Mouse (Mus musculus) limb, embryonic 15.5 days (tissue): ENCODE measurements at regions not wholly inside any gene's neighbourhood (a gene's known extent, or its start where the extent isn't known, plus 50 kb on each side); places are given as distances from the start of the nearest gene placed in this dataset.
"Not testable (repeated sequence)": the region's sequence is repeated elsewhere in the genome, so short reads cannot be mapped to it uniquely, and the experiment has no call there.

Source experiments
- ATAC-seq: fragments of 200-750 bp; cut with Nextera tagmentation; 2 replicates; pipeline ENCODE4 v1.8.0; 2017; ENCODE audit warnings: low read depth, moderate TSS enrichment; ENCODE audit not compliant: insufficient number of reproducible peaks, low FRiP score, low TSS enrichment
- H3K27ac ChIP-seq: fragments of 300-500 bp; sonication (generic); 2 replicates; pipeline ENCODE4 v1.5.1; 2015; ENCODE audit warnings: moderate library complexity, mild to moderate bottlenecking, inconsistent platforms
- H3K27me3 ChIP-seq: fragments of 300-500 bp; sonication (generic); 2 replicates; pipeline ENCODE4 v1.6.1; 2015; ENCODE audit warnings: inconsistent platforms
- H3K36me3 ChIP-seq: fragments of 300-500 bp; sonication (generic); 2 replicates; pipeline ENCODE4 v1.6.1; 2015; ENCODE audit warnings: inconsistent platforms
- H3K4me1 ChIP-seq: fragments of 300-500 bp; sonication (generic); 2 replicates; pipeline ENCODE4 v1.6.1; 2015; ENCODE audit warnings: inconsistent platforms
- H3K4me2 ChIP-seq: fragments of 300-500 bp; sonication (generic); 2 replicates; pipeline ENCODE4 v1.6.1; 2015; ENCODE audit warnings: mild to moderate bottlenecking, inconsistent platforms
- H3K4me3 ChIP-seq: fragments of 300-500 bp; sonication (generic); 2 replicates; pipeline ENCODE4 v1.5.1; 2015; ENCODE audit warnings: mild to moderate bottlenecking, inconsistent platforms
- H3K9ac ChIP-seq: fragments of 300-500 bp; sonication (generic); 2 replicates; pipeline ENCODE4 v1.6.1; 2015; ENCODE audit warnings: inconsistent platforms
- H3K9me3 ChIP-seq: fragments of 300-500 bp; sonication (generic); 2 replicates; pipeline ENCODE4 v1.6.1; 2016; ENCODE audit warnings: inconsistent platforms
- WGBS: fragments of 180-500 bp; shearing (Covaris S2); methylation state at CpG from one replicate; pipeline ENCODE4 v1.1.7; 2015; 5-methylcytosine and 5-hydroxymethylcytosine counted together

DNA sequence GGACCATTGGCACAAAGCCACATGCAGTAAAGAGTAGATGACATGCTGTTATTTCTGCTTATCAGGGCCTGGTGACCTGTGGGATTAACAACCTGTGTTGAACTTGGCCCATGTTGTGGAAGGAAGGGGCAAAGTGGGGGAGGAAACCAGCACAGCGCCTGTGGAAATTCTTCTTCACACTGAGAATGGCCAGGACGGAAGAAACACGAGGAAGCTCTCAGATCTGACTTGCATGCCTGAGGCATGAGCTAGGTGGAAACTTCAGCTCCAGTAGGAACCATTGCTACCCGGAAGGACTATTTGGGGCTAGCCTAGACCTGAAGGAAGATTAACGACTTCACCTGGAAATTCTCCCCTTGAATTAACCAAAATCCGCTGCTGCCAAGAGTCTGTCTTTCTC, 88.5 kb upstream of the Akt3 start:
- Histone ChIP-seq H3K36me3 (no peaks in the 10 kb centered on the region), H3K27me3 (no peaks in the 10 kb centered on the region), H3K9ac (no peak overlapping the region), H3K9me3 (no peaks in the 10 kb centered on the region), H3K4me1 (peaks cover 17% of the 10 kb centered on the region; the same call in 1 of the 2 replicates), H3K27ac (no peak overlapping the region), H3K4me3 (no peak overlapping the region), H3K4me2 (no peak overlapping the region)
- ATAC-seq = no peak
- WGBS = 39% methylated on average over 6 of the region's 6 CpGs

DNA sequence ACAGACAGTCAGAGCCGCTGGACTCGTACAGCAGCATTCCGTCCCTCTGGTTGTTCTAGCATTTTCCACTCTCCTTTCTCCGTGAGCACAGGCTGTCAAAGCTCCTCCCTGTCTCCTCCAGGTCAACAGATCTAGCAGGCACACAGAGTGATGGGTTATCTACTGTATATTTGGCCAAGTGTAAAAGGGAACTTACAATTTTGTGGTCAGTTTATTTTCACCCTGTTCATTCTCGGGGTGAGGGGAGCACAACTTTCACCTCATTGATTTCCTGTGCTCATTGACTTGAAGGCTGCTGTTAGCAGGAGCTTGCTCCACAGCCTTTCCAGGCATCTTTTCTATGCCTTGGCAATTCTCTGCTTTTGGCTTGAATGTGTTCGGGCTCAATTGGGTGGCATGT, 87.5 kb upstream of the Akt3 start:
- 80% methylated on average over 6 of the region's 6 CpGs for WGBS
- H3K27me3 ChIP-seq = no peaks in the 10 kb centered on the region
- H3K9me3 ChIP-seq = no peaks in the 10 kb centered on the region
- no peak overlapping the region for H3K9ac ChIP-seq
- H3K4me1 ChIP-seq = peaks cover 17% of the 10 kb centered on the region; the same call in 1 of the 2 replicates
- no peak overlapping the region for H3K4me3 ChIP-seq
- H3K27ac ChIP-seq = no peak overlapping the region
- H3K4me2 ChIP-seq = no peak overlapping the region
- ATAC-seq = no peak
- no peaks in the 10 kb centered on the region for H3K36me3 ChIP-seq

DNA sequence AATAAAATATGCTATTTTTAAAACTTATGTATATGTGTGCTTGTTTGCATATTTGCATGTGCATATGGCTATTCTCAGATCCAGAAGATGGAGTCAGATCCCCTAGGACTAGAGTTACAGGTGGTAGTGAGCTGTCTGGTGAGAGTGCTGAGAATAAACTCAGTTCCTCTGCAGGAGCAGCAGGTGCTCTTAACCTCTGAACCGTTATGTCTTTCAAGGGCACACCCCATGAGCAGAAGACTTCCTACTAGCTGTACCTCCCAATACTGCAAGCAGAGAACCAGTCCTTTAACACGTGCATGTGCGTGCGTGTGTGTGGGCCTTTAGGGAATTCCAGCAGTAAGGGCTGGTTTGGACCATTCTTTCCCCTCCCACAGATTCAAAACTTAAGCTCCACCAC, 85.9 kb upstream of the Akt3 start:
- H3K4me1 ChIP-seq = peaks cover 19% of the 10 kb centered on the region; the same call in 1 of the 2 replicates
- H3K9me3 ChIP-seq = no peaks in the 10 kb centered on the region
- no peak overlapping the region for H3K27ac ChIP-seq
- no peak overlapping the region for H3K9ac ChIP-seq
- no peak overlapping the region for H3K4me2 ChIP-seq
- no peaks in the 10 kb centered on the region for H3K36me3 ChIP-seq
- H3K27me3 ChIP-seq = no peaks in the 10 kb centered on the region
- WGBS = 51% methylated on average over 4 of the region's 4 CpGs
- ATAC-seq = no peak
- H3K4me3 ChIP-seq = no peak overlapping the region

DNA sequence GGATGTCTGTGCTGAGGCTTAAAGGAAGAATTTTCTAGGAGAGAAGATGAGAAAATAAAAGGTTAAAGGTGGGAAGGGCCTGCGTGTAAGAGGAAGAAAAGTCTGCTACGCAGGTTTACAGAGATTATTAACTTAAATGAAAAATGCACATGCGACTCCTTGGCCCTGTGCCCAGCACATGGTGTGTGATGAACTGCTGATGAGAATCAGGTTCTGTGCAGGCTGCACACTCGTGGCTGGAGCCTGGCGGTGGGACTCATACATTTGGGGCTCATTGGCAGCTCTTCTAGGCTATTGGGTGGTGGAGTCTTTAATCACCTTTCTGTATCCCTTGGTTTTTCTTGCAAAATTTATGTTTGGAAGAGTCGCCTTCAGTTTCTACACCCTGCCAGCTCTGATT, 85.1 kb upstream of the Akt3 start:
- H3K27me3 ChIP-seq = no peaks in the 10 kb centered on the region
- no peak overlapping the region for H3K27ac ChIP-seq
- no peaks in the 10 kb centered on the region for H3K36me3 ChIP-seq
- peaks cover 26% of the 10 kb centered on the region for H3K4me1 ChIP-seq
- no peaks in the 10 kb centered on the region for H3K9me3 ChIP-seq
- H3K9ac ChIP-seq = no peak overlapping the region
- ATAC-seq = no peak
- WGBS = 7% methylated on average over 6 of the region's 6 CpGs
- H3K4me2 ChIP-seq = no peak overlapping the region
- no peak overlapping the region for H3K4me3 ChIP-seq

DNA sequence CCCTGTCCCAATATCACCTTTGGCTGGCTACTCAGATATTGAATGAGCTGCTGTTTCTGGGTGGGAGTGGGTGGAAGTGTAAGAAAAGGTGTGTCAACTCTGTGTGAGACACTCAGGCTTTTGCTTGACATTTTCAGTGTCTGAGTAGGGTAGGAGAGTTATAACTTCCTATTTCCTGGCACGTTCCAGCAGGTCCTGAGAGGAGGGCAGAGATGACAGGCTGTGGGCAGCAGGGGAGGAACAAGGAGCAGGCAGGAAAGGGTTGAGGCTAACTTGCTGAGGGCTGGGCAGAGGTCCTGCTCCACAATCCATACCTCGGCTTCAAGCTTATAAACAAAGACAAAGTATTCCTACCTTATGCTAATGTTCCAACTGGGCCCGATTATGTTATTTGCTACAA, 82.2 kb upstream of the Akt3 start:
- no peak overlapping the region for H3K9ac ChIP-seq
- no peaks in the 10 kb centered on the region for H3K27me3 ChIP-seq
- no peak for ATAC-seq
- no peaks in the 10 kb centered on the region for H3K9me3 ChIP-seq
- H3K4me1 ChIP-seq = peaks cover 16% of the 10 kb centered on the region
- H3K27ac ChIP-seq = no peak overlapping the region
- WGBS = 56% methylated on average over 3 of the region's 3 CpGs
- H3K4me3 ChIP-seq = no peak overlapping the region
- no peak overlapping the region for H3K4me2 ChIP-seq
- H3K36me3 ChIP-seq = no peaks in the 10 kb centered on the region

DNA sequence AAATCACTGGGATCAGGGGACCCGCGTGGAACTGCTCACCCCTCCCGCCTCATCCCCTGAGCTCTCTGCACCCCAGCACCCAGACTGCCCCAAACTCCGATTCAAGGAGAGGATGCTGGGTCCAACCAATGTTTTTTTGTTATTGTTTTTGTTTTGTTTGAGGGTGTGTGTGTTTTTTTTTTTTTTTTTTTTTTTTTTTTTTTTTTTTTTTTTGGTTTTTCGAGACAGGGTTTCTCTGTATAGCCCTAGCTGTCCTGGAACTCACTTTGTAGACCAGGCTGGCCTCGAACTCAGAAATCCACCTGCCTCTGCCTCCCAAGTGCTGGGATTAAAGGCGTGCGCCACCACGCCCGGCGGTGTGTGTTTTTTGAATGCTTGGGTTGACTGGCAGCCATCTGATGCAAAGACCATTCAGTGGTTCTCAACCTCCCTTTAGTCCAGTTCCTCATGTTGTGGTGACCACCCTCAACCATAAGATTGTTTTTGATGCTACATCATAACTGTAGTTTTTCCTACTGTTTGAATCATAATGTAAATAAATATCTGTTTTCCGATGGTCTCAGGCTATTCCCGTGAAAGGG, 81.3 kb upstream of the Akt3 start:
- H3K27me3 ChIP-seq = not testable (repeated sequence)

DNA sequence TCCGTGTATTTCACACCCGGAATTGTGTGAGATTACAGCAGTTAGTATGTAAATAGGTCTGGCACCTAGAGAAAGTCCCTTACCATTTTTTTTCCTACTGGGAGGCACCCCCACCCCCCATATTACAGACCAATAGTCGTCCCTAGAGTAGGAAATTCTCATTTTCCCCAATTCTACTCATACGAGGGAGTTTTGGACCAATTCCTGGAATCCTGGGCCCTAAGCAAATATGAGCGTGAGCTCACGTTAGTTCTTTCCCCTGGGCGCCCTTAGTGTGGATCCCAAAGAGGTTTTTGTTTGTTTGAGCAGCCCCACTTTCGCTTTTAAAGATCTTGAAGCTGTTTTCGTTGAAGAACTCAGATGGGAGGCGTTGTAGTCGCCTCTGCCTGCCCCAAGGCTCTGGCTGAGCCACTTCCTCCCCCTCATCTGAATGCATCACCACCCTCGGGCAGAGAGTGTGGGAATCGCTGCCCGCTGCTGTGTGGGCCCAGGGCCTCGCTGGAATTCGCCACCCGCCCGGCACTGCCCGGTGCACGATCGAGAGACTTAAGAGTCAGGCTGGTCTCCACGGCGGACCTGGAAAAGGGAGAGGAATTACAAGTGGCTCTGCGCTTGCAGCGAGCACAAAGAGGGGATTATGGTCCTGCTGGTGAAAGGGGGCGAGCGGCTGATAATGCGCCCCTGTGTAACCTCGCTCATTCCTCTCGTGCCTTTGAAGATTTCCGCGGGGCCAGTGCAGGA, 80.6 kb upstream of the Akt3 start:
- Histone ChIP-seq H3K27ac (peak overlapping the region; percentile 43; the same call in 1 of the 2 replicates), H3K4me1 (peaks cover 12% of the 10 kb centered on the region), H3K4me3 (peak overlapping the region; percentile 45), H3K27me3 (no peaks in the 10 kb centered on the region), H3K4me2 (peak overlapping the region; percentile 72), H3K9ac (peak overlapping the region; percentile 44; the same call in 1 of the 2 replicates), H3K36me3 (no peaks in the 10 kb centered on the region), H3K9me3 (no peaks in the 10 kb centered on the region)
- 7% methylated on average over 32 of the region's 32 CpGs for WGBS
- no peak for ATAC-seq

More for the DNA sequence above, 81.3 kb upstream of the Akt3 start:
- Histone ChIP-seq H3K27ac (peak overlapping the region; percentile 43; the same call in 1 of the 2 replicates), H3K4me1 (peaks cover 16% of the 10 kb centered on the region), H3K4me2 (peak overlapping the region; percentile 72), H3K4me3 (peak overlapping the region; percentile 45), H3K9ac (peak overlapping the region; percentile 44; the same call in 1 of the 2 replicates)
- H3K9me3 ChIP-seq, ATAC-seq, H3K36me3 ChIP-seq: not testable (repeated sequence)
- WGBS = 63% methylated on average over 12 of the region's 13 CpGs

DNA sequence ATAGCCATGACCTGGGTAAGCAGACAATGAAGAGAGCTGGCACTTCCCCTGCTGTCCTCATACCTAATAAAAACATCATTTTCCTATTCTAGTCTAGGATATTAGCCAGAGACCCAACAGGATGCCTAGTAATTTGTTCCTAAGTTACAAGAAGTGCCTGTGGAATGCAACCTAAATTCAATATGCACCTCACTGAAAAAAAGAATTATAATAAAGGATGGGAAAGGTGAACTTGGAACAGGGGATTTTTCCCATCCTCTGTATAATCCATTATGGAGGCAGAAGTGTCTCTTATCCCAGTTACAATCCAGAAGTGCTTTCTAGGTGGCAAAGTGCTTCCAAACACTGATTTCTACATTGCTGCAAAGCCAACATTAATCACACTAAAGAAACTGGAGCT, 79.8 kb upstream of the Akt3 start:
- H3K27ac ChIP-seq = no peak overlapping the region
- H3K9me3 ChIP-seq = no peaks in the 10 kb centered on the region
- H3K36me3 ChIP-seq = no peaks in the 10 kb centered on the region
- peaks cover 8% of the 10 kb centered on the region for H3K4me1 ChIP-seq
- no peak overlapping the region for H3K9ac ChIP-seq
- H3K4me3 ChIP-seq = no peak overlapping the region
- H3K27me3 ChIP-seq = no peaks in the 10 kb centered on the region
- H3K4me2 ChIP-seq = no peak overlapping the region
- no peak for ATAC-seq

DNA sequence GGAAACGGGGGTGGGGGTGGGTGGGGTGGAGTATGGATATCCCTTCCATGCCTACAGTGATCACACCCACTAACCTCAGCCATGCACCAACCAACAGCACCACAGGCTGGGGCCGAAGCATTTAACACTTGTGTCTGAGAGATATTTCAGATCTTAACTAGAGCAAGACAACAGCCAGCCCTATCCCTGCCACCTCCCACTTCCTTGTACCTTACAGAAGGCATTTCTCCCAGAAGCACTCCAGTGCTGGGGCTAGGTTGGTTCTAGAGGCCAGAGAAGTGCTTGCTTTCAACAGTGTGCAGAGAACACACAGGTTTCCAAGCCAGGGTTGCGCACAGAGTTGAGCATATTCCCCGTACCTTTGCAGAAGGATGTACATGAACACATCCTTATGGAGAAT, 79.1 kb upstream of the Akt3 start:
- ATAC-seq = no peak
- WGBS = 76% methylated on average over 4 of the region's 4 CpGs
- H3K27ac ChIP-seq = no peak overlapping the region
- H3K4me2 ChIP-seq = no peak overlapping the region
- no peak overlapping the region for H3K9ac ChIP-seq
- H3K4me3 ChIP-seq = no peak overlapping the region
- H3K9me3 ChIP-seq = no peaks in the 10 kb centered on the region
- H3K27me3 ChIP-seq = no peaks in the 10 kb centered on the region
- no peaks in the 10 kb centered on the region for H3K36me3 ChIP-seq
- H3K4me1 ChIP-seq = peaks cover 8% of the 10 kb centered on the region

DNA sequence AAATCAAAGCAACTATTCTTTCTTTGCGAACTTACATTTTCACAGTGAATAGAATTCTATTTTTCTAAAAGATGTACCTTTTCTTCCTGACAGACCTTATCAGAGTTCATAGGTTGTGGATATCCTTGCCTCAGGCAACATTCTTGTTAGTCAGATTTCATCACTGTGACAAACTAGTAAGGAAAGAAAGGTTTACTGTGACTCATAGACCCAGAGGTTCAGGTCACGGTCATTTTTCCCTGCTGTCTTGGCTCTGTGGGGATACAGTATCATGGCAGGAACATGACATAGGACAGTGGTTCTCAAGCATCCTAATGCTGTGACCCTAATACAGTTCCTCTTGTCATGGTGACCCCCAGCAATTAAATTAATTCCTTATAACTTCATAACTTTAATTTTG, 78.4 kb upstream of the Akt3 start:
- Histone ChIP-seq H3K4me1 (peaks cover 8% of the 10 kb centered on the region), H3K4me3 (no peak overlapping the region), H3K4me2 (no peak overlapping the region), H3K9ac (no peak overlapping the region), H3K27ac (no peak overlapping the region), H3K27me3 (no peaks in the 10 kb centered on the region), H3K36me3 (no peaks in the 10 kb centered on the region), H3K9me3 (no peaks in the 10 kb centered on the region)
- no peak for ATAC-seq
- WGBS = 89% methylated on average over 2 of the region's 2 CpGs

DNA sequence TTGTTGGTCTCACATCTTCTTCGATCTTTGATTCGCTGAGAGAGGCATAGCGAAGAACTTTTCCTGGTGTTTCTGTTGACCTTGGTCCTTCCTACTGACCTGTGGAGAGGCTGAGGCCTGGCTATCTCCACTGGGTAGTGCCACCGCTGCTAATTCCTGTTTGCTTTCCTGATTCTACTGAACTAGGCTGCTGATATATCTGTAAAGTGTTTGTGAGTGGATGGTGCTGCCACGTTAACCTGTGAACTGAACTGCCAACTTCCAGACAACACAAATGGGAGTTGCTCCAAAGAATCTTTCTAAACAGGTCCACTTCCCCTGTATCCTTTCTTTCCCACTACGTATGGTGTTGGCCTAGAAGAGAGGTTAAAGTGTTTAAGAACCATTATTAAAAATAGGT, 78.0 kb upstream of the Akt3 start:
- Histone ChIP-seq H3K9me3 (no peaks in the 10 kb centered on the region), H3K36me3 (no peaks in the 10 kb centered on the region), H3K9ac (no peak overlapping the region), H3K4me1 (peaks cover 8% of the 10 kb centered on the region), H3K4me3 (no peak overlapping the region), H3K27me3 (no peaks in the 10 kb centered on the region), H3K4me2 (no peak overlapping the region), H3K27ac (no peak overlapping the region)
- ATAC-seq = no peak
- 86% methylated on average over 6 of the region's 6 CpGs for whole genome bisulfite sequencing

DNA sequence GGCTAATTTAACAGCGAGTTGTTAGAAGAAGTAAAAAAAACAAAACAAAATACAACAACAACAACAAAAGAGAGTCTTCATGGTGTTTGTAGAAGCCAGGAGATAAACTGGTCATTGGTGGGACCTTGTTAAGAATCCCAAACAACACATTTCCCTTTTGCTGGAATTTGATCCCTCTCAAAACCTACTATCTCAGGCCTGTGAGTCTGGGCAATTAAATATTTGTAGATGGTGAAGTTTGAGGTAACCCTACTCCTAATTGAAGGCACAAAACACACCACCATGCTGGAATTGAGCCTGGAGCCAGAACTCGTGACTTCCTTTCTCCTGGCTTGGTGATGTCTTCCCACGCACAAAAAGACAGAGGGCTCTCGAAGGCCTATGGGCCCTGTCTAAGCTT, 65.4 kb upstream of the Akt3 start:
- WGBS = 60% methylated on average over 4 of the region's 4 CpGs
- H3K36me3 ChIP-seq = no peaks in the 10 kb centered on the region
- no peak overlapping the region for H3K9ac ChIP-seq
- no peaks in the 10 kb centered on the region for H3K9me3 ChIP-seq
- H3K4me1 ChIP-seq = peaks cover 8% of the 10 kb centered on the region; the same call in 1 of the 2 replicates
- ATAC-seq = no peak
- H3K27ac ChIP-seq = no peak overlapping the region
- H3K4me3 ChIP-seq = peak overlapping the region; percentile 42; the same call in 1 of the 2 replicates
- H3K27me3 ChIP-seq = 0 out of 2 replicates have a peak, but pooled peaks cover 6% of the 10 kb centered on the region
- H3K4me2 ChIP-seq = peak overlapping the region; percentile 85
